Mouse (Mus musculus) inflammation-experienced regulatory T-cells, adult 6 months (primary cell): ENCODE results near the gene Atp5h. TPM values are rescaled to one million over a fixed set of nuclear protein-coding genes. Genes with fewer than 3 reads are reported as not detected.

Source experiments
- ATAC-seq: one replicate; pipeline ENCODE4 v1.8.0; 2017
- polyA plus RNA-seq, 3 experiments: library from polyadenylated mRNA; unstranded; fragments of 100-300 nt; shearing (Covaris generic); gene quantifications; one replicate each; pipeline ENCODE4 v1.2.1; 2017

The Atp5h gene
- polyA plus RNA-seq, 3 experiments from 2014 or later: 696 to 777 (median 721) TPM

- no peak for ATAC-seq
These were observed 53.6 kb downstream of the Atp5h start for GRCm38 (mm10) chr11:115366039-115366705.

Other genes starting within 250 kb of the Atp5h start
- gene Tmem104, start 232.5 kb downstream of the Atp5h start, polyA plus RNA-seq: 10 to 100 TPM in 1 of 3 experiments, 1 to 10 TPM in 2; 9.2 to 10.6 (median 9.8) TPM
- 10 to 100 TPM; 14.2 to 21.0 (median 15.1) TPM for gene Nat9, start 232.1 kb downstream of the Atp5h start, polyA plus RNA-seq
- gene Grin2c, start 152.7 kb downstream of the Atp5h start, polyA plus RNA-seq: not detected
- 10 to 100 TPM; 20.6 to 26.2 (median 23.7) TPM for gene Fdxr, start 142.9 kb downstream of the Atp5h start, polyA plus RNA-seq
- 1 to 10 TPM in 1 of 3 experiments, under 1 TPM in 2; 0.62 to 1.1 (median 0.78) TPM for gene Fads6, start 122.3 kb downstream of the Atp5h start, polyA plus RNA-seq
- not detected for gene Otop2, start 112.8 kb downstream of the Atp5h start, polyA plus RNA-seq
- not detected for gene Ush1g, start 97.9 kb downstream of the Atp5h start, polyA plus RNA-seq
- gene Otop3, start 85.2 kb downstream of the Atp5h start, polyA plus RNA-seq: not detected
- 1 to 10 TPM; 1.9 to 3.4 (median 2.6) TPM for gene Hid1, start 52.2 kb downstream of the Atp5h start, polyA plus RNA-seq
- not detected for gene Cdr2l, start 38.0 kb downstream of the Atp5h start, polyA plus RNA-seq
- gene Mrpl58, start 16.2 kb downstream of the Atp5h start, polyA plus RNA-seq: 100 to 1,000 TPM; 173 to 208 (median 179) TPM
- 10 to 100 TPM in 2 of 3 experiments, 1 to 10 TPM in 1; 5.6 to 15.7 (median 14.9) TPM for gene Kctd2, start 166 bp upstream of the Atp5h start, polyA plus RNA-seq
- gene Trim80, start 20.6 kb upstream of the Atp5h start, polyA plus RNA-seq: not detected
- 1 to 10 TPM; 1.1 to 3.5 (median 2.8) TPM for gene Slc16a5, start 42.5 kb upstream of the Atp5h start, polyA plus RNA-seq
- 10 to 100 TPM; 68.2 to 95.6 (median 70.3) TPM for gene Armc7, start 55.7 kb upstream of the Atp5h start, polyA plus RNA-seq
- gene Nt5c, start 71.9 kb upstream of the Atp5h start, polyA plus RNA-seq: 100 to 1,000 TPM; 242 to 269 (median 245) TPM
- 100 to 1,000 TPM; 619 to 638 (median 633) TPM for gene Jpt1, start 94.4 kb upstream of the Atp5h start, polyA plus RNA-seq
- gene Sumo2, start 116.3 kb upstream of the Atp5h start, polyA plus RNA-seq: 100 to 1,000 TPM; 668 to 906 (median 737) TPM
- gene Nup85, start 144.5 kb upstream of the Atp5h start, polyA plus RNA-seq: 10 to 100 TPM; 46.0 to 56.8 (median 53.8) TPM
- 10 to 100 TPM; 22.9 to 31.7 (median 27.9) TPM for gene Mrps7, start 184.0 kb upstream of the Atp5h start, polyA plus RNA-seq
- 10 to 100 TPM; 24.8 to 36.2 (median 35.0) TPM for gene Gga3, start 184.1 kb upstream of the Atp5h start, polyA plus RNA-seq
- 100 to 1,000 TPM; 192 to 274 (median 231) TPM for gene Mif4gd, start 193.0 kb upstream of the Atp5h start, polyA plus RNA-seq
- gene Slc25a19, start 208.3 kb upstream of the Atp5h start, polyA plus RNA-seq: 10 to 100 TPM; 69.3 to 87.8 (median 80.1) TPM